Mouse (Mus musculus): ENCODE measurements around the gene Rab22a.
"Not testable (repeated sequence)": the region's sequence is repeated elsewhere in the genome, so short reads cannot be mapped to it uniquely, and the experiment has no call there.

Gene Rab22a

DNA sequence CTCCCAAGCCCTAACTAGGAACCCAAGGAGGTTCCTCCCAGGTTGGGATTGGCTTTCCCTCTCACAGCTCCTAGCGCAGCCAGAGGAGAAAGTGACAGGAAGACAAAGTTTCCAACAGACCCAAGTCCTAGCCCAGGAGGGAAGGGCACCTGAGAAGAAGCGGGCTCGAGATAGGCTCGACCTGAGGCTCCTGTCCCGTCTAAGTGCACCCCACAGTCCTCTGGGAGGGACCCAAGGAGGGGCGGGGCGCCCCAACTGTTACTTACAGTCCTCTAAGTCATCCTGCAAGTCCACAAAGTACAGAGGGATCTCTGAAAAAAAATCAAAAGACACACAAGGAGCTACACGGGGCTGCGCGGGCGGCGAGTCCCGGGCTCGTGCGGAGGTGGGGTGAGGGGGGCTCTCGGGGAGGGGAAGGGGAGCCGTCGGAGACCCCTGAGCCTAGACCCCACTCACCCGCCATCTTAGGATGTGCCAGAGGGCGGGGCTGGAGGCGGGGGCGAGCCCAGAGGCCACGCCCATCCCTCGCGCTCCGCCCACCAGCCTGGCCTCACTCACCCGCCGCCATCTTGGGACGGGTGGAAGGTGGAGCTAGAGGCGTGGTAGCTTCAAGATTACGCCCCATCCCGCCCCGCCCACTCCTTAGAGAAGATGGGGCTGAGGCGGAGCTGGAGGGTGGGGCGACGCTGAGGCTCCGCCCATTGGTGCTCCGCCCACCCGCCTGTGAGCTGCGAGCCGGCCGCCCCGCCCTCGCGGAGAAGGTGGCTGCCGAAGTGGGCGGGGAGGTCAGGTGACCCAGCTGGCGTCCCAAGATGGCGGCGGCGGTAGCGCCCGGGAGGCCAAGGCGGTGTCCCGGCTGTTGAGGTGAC is at the start of gene Rab22a:
Gene Rab22a, plus strand, starts transcription at position 704 of the 869 bp plus-strand sequence.
- DNase-seq (ENCODE audit: low read depth, low spot score): peak; percentile 99

DNA sequence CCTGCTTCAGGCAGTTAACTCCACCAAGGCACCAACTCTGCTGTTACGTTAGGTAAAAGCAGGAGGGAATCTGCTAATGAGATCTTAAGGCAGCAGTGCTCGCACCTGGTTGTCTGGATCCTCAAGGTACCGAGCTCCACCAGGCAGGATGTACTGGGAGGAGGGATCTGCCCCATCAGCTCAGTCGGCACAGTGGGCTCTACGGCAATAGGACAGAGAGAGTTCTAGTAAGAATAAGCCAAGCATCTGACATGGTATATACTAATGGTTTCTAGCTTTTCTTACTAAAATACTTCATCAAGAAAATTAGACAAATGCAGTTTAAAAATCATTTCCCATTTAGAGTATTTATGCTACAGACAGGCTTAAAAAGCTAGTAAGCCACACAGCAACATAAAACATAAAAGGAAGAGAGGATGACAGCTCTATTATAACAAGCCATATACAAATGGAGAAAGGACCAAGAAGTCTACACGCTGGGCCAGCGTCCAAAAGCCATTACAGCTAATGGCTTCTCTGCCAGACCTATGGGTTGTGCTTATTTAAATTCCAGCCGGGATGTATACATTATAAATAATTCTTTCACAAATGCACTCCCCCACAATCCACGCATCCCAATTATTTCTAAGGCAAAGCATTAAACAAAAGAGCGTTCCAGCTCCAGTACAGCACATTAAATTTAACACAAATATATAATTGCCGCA is 44.0 kb upstream of the Rab22a start:
- DNase-seq (ENCODE audit: low read depth, low spot score): no peak

DNA sequence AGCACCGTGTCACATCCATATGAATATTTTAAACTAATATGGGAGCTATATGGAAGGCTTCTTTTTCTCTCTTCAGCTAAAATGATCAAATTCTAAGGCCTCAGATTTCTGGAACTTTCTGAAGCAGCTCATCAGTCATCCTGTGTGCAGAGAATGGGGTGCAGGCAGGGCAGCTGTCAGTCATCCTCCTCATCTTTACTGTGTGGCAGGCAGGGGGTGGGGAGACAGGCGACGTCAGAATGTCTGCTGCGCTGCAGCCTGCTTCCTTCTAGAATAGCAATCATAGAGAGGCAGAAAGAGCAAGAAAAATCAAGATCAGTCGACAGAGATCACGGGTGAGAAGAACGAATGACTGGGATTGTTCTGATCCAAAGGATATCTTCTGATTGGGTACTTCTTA is 43.4 kb upstream of the Rab22a start:
- DNase-seq (ENCODE audit: low read depth, low spot score): no peak

DNA sequence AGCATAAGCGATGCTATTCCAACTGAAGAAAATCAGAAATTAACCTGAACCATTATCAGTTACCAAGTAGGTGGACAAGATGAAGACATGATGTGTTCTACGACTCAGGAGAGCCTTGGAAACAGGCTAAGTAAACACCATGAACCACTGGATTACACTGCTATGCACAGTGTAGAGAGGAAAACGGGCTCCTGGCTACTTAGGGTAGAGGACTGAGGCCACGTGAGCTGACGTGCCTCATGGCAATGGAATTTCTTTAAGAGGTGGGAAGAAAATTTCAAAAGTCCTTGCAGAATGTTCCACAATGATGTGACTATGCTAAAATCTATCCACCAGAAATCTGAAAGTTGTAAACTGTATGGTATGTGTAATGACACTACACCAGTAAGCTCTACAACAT is 40.4 kb upstream of the Rab22a start:
- DNase-seq (ENCODE audit: low read depth, low spot score): no peak

DNA sequence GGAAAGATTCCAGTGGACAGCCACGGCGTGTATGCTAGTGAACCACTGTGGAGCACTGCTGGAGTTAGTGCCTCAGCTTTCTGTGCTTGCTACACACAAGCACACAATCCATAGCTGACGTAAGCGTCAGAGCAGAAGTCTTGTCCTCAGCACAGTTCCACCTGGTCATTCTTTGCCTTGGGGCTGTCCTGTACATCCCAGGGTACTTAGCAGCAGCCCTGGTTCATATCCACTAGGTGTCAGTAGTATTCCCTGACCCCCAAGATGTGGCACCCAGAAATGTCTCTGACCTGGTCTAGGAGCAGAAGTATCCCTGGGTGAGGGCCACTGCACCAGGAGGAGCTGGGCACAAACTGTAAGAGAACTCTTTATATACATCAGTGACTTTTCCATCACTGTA is 38.9 kb upstream of the Rab22a start:
- no peak for DNase-seq (ENCODE audit: low read depth, low spot score)

DNA sequence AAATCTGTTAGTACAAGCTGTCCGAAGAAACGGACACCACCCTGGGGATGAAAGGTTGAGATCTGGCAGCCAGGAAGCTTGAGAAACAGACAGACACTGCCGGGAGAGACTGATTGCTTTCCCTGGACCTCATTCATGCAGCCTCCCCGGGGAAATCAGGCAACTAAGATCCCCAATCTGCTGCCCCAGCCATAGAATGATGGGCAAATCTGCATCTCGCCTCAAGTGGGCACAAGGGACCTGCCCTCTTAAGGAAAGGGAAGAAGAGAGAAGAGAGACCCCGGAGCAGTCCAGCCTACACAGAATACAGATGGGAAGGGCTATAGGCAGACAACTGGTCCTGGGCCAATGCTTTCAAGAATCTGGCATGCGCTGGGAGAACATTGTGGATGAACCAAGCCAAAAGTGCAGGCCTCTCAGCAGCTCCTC is 37.4 kb upstream of the Rab22a start:
- DNase-seq (ENCODE audit: low read depth, low spot score): peak; percentile 57

DNA sequence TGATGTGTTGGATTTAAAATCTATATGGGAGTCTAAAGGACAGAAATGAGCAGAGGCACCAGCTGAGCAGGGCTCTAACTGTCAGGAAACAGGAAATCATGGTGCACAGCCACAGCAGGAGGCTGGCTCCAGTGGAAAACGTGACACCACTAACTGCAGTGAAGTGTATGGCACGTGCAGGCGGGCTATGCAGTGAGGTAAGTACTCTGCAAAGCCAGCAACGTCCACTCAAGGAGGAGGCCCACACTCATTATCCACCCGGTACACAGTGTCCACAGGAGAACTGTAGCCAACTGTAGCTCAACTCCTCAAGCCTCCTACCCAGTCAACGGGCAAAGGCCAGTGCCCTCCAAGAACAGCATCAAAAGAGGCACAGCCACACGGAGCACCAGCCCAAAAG is 34.9 kb upstream of the Rab22a start:
- no peak for DNase-seq (ENCODE audit: low read depth, low spot score)

DNA sequence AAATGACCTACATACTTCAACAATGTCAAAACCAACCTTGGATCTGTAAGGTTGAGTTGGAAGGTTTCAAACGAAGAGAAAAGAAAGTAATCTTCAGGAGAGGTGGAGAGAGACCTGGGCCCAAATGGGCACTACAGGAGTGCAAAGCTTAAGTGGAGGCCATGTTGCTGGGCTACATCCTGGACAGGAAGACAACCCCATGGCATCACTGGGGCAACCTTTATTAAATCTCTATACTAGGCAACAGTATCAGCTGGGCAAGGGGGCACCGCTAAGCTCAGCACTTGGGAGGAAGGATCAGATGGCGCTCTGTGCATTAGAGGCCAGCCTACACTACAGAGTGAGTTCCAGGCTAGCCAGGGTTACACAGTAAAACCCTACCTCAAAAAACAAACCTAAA is 33.8 kb upstream of the Rab22a start:
- DNase-seq (ENCODE audit: low read depth, low spot score): no peak

DNA sequence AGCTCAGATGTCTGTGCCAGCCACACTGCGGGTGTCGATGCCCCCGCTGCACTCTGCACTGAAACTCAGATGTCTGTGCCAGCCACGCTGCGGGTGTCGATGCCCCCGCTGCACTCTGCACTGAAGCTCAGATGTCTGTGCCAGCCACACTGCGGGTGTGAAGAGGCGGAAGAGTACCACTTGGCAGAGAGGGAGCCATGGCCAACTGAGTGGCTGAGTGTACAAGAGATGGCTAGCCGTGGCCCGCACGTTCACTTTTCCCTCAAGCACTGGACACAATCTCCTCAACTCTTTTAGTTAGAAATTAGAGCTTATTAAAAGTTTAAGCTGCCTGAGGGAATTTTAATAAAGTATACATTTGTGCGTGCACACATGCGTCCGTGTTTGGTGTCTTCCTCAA is 25.5 kb upstream of the Rab22a start:
- DNase-seq (ENCODE audit: low read depth, low spot score): not testable (repeated sequence)

DNA sequence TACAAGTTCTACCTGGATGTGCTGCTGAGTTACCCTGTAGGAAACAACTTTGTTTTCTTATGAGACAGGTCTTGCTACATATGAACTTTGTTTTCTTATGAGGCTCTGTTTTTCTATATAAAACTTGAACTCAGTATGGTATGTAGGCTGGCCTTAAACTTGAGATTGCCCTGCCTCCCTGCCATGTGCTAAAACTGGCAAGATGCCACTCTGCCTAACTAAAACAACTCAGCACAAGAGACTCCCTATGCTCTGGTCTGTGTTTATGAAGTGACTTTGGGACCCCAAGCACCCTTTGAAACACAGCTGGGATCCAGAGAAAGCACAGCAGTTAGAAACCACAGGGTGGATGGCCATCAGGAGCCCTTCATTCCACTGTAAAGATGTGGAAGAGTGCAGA is 18.2 kb upstream of the Rab22a start:
- no peak for DNase-seq (ENCODE audit: low read depth, low spot score)

DNA sequence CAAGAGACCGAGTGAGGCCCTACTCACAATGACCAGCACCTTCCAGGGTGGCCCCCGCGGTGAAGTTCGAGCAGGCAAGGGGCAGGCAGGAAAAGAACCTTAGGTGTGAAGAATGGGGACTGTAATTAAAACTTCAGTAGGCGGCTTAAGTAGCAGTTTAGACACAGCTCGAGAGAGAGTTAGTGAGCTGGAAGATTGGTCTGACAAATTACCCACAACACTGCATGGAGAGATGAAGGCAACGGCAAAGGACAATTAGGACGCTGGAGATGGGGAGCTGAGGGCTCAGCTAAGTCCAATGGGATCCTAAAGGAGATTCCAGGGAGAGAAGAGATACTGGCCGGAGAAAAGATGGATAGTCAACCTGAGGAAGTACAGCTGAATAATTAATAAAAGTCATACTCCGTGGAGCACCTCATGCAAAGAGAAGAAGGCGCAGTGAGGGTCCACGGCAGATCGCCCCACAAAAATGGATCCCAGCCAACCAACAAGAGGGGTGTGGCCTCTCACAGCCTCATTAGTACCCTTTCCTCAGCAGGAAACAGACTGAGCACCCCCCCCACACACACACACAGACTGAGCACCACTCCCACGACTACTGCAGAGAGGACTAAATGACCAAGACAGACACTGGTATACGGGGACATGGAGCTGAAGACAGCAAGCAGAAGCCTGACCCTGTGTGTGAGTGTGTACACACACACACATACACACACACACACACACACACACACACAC is 17.1 kb upstream of the Rab22a start:
- DNase-seq (ENCODE audit: low read depth, low spot score): no peak

DNA sequence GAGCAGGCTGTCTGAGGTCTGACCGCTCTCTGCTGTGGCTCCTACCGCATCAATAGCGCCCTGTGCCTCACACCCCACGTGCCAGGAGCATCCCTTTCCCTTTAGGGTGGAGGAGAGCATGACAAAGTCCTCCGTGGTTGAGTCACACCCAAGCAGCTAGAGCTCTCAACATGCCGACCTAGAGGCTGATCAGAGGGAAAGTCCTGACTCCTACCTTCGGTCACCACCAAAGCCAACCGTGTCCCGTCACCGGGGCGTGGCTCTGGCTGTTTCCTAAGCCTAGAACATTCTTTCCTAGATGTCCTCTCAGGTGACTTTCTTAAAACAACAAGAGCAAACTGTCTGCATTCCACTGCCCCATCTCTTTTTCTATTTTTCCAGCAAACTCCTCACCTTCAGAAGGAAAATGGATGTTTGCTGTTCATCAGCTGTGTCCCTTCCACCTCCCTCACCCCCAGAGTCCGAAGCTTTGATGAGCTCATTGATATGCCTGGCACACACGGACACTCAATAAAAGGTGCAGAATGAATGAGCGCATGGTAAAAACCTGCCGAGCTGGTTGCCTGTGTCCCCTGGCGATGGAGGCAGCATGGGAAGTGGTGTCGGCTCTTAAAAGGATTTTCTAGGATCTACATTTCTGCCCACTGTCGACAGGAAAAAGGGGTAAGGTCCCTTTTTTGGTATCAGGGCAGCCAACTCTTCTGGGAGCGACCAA is 12.2 kb upstream of the Rab22a start:
- DNase-seq (ENCODE audit: low read depth, low spot score): no peak

DNA sequence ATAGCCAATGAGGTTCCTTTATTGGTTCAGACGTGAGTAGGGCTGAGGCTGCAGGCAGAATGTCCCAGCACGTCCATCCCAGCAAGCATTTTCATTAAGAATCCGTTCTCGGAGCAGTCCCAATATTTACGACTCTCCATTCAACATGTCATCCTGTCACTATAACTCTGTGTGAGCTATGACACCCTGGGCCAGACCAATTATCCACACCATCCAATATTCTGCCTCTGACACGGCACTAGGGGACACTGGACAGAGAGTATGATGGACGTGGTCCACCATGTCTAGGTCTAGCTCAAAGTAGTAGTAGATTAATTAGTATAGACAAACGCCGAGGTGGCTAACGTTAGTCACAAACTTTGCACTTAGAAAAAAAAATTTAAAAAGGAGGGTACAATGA is 9.8 kb upstream of the Rab22a start:
- DNase-seq (ENCODE audit: low read depth, low spot score): no peak

DNA sequence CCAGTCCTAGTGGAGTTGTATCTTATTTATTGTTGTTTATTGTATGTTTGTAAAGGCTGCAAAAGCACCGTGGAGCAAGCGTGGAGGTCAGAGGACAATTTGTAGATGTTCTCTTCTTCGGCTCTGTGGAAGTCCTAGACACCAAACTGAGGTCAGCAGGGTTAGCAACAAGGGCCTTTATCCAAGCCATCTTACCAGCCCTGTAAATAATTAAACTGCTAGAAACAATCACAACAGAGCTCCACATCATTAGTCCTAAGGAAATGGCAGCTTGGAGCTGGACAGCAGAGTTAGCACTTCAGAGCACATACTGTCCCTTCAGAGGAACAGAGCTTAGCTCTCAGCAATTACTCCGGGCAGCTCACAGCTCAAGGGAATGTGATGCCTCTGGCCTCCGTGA is 6.0 kb upstream of the Rab22a start:
- DNase-seq (ENCODE audit: low read depth, low spot score): no peak

DNA sequence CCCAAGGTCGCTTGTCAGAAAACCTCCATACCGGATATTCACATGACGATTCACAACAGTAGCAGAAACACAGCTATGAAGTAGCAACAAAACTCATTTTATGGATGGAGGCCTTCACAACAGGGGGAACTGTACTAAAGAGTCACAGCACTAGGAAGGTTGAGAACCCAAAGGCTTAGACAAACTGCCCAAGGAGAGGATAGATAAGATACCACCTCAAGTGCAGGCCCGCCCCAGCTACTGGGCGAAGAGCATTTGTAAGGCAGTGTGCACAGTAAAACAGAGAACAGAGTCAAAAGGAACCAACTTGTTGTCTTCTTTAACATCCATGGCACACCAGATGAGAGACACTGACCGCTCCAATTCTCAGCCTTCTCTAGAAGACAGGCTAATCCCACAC is 1.8 kb upstream of the Rab22a start:
- no peak for DNase-seq (ENCODE audit: low read depth, low spot score)

DNA sequence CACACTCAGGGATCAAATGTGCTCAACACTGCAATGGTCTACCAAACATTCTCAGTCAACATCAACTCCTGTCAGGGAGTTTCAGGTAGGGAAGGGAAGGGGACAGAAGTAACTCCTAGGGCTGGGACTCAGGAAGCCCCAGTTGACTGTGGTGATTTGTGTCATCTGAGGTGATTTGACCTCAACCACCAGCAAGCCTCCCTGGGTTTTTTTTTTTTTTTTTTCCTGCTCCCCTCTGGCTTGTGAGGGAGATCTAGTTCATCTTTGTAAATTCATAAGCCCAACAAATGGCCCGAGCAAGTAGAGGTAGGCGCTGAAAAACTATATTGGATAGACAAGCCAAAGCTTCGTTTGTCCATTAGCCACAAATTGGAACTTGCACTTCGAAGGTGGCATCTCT is 1.0 kb upstream of the Rab22a start:
- DNase-seq (ENCODE audit: low read depth, low spot score): no peak

DNA sequence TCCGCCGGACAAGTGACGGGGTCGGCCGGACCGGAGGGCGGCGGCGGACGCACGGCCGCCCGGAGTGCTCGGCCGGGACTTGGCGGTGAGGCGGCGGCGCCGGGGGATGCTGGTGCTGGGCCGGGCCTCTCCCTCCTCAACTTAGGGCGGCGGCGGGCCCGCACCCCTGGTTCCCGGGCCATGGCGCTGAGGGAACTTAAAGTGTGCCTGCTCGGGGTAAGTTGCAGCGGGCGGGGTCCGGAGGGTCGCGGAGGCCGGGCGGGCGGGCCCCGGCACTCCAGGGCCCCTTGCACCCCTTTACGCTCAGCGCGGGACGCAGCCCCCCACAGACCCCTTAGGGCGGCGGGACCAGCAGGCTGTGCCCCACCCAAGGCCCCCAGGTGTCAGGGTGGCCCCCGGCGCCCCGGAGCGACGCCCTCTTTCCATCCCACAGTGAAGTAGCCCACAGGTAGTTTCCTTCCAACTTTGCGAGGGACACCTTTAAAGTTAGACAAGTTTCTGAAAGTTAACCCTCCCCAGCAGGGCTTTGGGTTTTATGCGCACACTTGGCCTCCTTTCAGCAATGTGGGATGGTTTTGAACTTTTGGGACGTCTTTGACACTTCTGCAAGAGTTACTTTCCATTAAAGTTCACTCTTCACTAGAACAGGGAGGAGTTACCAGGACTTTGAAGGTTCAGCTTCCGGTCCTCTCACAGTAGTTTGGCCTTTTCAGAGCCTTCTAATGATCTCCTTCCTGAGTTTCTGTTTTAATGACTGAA is 545 bp downstream of the Rab22a start:
- no peak for DNase-seq (ENCODE audit: low read depth, low spot score)

DNA sequence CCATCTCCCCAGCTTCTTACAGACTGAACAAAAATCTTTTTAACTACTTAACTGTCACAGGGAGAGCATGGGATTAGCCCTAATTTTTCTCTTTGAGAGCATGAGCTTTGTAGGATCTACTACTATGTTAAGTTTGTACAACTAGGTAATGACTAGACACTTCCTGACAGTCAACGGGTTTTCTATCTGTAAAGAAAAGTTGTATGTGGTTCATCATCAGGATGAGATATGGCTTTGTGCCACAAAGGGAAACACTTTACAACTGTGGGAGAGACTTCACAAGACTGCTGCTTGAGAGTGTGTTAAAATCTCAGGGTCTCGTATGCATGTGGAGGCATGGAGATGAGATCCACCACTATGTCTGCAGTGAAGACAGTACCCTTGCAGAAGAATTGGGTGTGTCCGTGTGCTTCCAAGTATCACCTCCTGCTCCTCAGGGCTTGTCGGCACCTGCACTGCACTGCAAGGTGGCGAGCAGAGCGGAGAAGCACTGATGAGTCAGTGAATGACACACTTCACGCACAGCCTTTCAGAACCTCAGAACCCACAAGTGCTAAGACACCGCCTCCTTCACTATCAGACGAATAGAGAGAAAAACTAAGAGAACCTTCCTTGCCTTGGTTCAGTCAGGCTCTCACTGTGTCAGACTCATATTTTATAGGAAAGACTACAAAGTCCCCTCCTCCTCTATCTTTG is 2.8 kb downstream of the Rab22a start:
- no peak for DNase-seq (ENCODE audit: low read depth, low spot score)

DNA sequence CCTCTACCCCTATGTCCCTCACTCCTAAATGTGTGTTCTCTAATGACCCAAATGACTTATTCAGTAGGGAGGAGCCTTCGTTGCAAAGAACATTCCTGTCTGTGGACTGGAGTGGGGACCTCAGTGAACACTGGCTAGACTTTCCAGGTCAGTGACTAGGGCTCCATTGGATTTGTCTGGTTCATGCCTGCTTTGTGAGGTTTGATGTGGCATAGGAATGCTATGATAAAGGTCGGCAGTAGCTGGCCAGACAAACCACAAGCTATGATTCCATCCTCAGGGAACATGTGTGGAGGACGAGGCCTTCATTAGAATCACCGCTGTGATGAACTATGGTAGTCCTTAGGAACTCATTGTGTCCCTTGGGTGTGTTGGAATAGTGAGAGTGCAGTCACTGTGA is 5.2 kb downstream of the Rab22a start:
- no peak for DNase-seq (ENCODE audit: low read depth, low spot score)

DNA sequence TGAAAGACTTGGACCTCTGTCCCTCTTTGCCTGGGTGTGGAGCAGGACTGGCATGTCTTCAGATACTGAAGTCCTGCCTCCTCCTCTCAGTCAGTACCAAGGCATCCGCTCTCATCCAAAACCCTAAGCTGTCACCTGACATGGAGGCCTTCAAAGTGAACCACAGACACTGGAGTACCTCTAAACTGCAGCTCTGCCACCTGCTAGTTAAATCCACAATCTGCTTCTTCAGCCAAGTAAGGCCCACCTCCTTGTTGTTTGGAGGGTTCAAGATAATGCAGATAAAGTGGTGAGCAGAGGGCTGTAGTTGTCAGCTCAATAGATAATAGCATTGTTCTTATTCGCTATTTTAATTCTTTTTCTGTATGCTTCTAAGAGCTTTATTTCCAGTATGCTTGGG is 5.7 kb downstream of the Rab22a start:
- DNase-seq (ENCODE audit: low read depth, low spot score): no peak

Data from skeletal muscle tissue, adult 2 months (tissue).